Mouse (Mus musculus) layer of hippocampus, postnatal 25 days (tissue): Measurements from ENCODE around the gene Rad9a. TPM values are rescaled to one million over a fixed set of nuclear protein-coding genes. Genes with fewer than 3 reads are reported as not detected.

ENCODE experiments used
- DNase-seq, 2 experiments: peaks; one replicate each; pipeline ENCODE4 v3.0.0; 2022; ENCODE audit warnings: mixed read lengths in 2 of 2, low spot score in 1 of 2; ENCODE audit errors: extremely low spot score in 1 of 2
- total RNA-seq, 2 experiments: library from RNA; stranded (reverse); gene quantifications; 2 replicates each; pipeline ENCODE4 v1.2.3; 2021

Rad9a gene
- total RNA-seq, 2 experiments from 2014 or later = 7.4 to 8.2 TPM

DNA sequence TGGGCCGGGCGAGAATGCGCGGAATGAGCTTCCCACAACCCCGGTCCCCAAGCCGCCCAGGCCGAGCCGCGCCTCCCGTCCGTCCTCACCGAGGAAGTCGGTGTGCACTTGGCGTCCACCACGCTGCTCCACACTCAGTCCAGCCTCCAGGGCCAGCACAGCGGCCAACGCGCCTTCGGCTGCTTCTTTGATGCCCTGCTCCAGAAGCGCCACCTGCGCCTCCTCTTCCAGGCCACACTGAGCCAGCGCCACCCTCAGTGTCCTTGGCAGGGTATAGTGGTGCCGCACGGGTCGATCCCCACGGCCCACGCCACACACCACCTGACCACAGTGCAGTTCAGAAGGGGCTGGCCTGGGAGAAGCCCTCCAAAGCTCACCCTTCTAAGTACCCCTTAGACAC lies 31.7 kb downstream of the Rad9a start:
- no peak for DNase-seq

DNA sequence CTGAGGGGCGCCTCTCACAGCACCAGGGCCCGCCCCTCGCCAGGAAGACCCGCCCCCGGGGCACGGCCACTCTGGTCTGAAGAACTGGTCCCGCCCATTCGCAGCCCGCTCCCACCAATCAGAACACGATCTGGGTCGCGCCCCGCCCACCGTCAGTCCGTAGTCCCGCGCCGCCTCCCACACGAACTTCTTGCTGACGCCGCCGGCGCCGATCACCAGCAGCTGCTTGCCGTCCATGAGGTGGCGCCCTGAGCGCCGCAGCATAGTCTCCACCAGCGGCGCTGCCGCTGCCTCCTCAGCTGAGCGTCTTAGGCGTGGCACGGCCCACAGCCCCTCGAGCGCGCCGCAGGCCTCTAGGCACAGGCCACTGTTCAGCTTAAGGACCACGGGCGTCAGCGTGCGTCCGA lies 32.1 kb downstream of the Rad9a start:
- peak; percentile 97 to 98 for DNase-seq

GRCm38 (mm10) chr19:4166678-4167476 lies 34.6 kb downstream of the Rad9a start:
- DNase-seq = no peak

GRCm38 (mm10) chr19:4164721-4165120 lies 36.7 kb downstream of the Rad9a start:
- DNase-seq = no peak

DNA sequence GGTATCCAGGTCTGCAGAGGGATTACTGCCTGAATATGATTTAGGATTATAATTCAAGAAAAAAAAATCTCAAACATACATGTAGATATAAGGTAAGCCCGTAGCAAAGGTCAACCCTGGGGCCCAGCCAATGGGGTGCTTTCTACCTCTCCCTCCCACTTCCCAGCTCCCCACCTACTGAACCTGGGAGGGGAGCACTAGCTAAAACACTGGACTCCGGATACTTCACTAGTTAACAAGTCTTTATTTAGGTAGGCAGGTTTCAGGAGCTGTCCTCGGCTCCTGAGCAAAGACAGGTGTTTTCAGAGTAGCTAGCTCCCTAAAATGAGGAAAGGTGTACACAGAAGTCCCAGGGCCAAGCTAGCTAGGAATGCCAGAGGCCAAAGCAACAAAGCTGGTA lies 37.4 kb downstream of the Rad9a start:
- no peak for DNase-seq

GRCm38 (mm10) chr19:4163543-4163887 lies 37.9 kb downstream of the Rad9a start:
- no peak for DNase-seq

DNA sequence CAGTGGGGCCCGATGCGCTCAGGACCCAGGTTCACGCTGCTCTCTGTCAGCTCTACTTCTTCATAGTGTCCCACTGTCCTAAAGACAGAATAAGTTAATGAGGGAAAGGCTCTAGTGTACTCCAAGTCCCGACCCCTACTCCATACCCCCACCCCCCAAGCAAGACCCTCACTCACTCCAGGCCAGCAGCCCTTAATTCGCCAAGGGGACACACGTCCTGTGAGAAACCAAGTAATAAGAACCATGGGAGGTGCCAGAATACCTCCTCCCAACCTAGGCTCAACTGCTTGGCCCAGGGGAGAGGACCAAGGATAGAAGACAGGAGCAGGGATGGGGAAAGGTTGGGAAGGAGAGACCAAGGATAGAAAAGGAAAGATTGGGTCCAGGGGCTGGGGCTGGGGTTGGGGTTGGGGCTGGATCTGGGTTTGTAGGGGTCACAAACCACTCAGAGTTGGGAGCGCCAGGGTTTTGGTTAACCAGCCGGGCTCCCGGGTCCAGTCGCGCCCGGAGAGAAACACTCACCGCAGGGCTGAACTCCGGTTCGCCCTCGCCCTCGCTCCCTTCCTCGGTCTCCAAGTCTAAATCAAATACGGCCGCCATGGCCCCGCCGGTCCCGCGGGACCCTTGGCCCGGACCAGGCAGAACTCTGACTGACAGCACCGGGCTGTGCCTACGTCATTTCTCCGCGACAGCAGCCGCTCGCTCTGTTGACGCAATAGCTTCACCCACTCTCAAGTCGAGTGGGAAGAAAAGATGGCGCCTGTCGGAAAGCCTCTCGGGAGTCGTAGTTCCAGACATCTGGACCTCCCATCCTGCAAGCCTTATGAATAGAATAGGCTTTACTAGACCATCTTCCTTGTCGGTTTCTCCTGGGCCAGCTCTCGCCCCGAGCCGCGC lies 38.6 kb downstream of the Rad9a start, which contains the start of gene Rps6kb2:
Gene Rps6kb2, minus strand, starts transcription at position 709 of the 897 bp plus-strand sequence.
- peak; percentile 92 to 96 for DNase-seq

DNA sequence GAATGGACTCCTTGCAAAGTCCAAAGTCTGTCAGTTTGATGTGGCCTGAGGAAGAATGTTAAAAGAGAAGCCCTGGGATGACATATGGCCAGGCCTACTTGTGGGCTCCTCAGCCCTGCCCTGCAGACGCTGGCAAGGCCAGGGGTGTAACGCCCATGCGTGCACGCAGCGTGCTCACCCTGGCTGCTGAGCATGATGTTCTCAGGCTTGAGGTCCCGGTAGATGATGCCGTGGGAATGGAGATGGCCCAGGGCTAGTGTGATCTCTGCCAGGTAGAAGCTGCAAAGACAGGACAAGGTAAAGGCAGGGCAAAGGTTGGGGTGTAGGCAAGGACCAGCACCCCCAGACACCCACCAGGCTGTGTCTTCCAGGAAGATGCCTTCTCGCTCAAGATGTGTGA lies 42.4 kb downstream of the Rad9a start:
- DNase-seq = no peak

DNA sequence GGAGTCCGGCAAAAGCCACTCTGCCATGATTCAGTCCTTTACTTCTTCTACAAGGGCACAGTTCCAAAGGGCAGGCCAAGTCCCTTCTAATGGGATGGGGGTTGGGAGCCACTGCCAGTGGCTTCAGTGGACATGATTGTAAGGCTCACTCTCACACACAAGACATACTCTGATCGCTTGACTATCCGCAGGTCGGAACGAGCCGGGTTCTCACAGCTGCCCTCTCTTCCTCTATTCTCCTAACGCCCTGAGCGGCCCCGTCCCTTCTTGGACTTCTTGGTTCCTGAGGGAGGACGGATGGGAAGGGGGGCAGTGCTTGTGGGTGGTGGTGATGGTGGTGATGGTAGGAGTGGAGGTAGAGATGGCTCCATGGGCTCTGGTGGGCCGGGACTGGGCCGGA lies 44.7 kb downstream of the Rad9a start:
- DNase-seq = no peak

- no peak for DNase-seq
Observed at GRCm38 (mm10) chr19:4156073-4156579, 45.3 kb downstream of the Rad9a start.

- no peak for DNase-seq
Observed at GRCm38 (mm10) chr19:4155223-4156072, 46.0 kb downstream of the Rad9a start.

GRCm38 (mm10) chr19:4154437-4155222 lies 46.8 kb downstream of the Rad9a start:
- DNase-seq = no peak

GRCm38 (mm10) chr19:4153232-4153654 lies 48.2 kb downstream of the Rad9a start, which contains the start of gene Ptprcap:
Ptprcap (plus strand) TSS chr19:4153604.
- no peak for DNase-seq

- DNase-seq = no peak
Observed at GRCm38 (mm10) chr19:4152445-4153231, 48.8 kb downstream of the Rad9a start.

DNA sequence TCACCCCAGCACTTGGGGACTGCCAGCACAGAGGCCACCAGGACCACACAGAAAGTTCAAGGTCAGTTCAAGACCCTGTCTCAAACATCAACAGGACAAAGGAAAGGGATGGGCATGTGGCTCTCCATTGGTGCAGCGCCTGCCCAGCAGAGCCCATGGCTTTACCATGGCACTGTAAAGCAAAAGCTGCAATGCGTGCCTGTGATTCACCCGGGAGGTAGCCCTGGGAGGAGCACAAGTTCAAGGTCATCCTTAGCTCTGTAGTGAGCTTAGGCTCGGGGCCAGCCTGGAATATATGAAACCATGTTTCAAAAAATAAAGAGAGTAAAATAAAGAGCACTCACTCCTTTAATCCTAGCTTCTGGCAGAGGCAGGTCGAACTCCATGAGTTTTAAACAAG lies 49.6 kb downstream of the Rad9a start:
- no peak for DNase-seq

GRCm38 (mm10) chr19:4151488-4151860 lies 50.0 kb downstream of the Rad9a start:
- no peak for DNase-seq

GRCm38 (mm10) chr19:4150567-4151487 lies 50.6 kb downstream of the Rad9a start:
- no peak for DNase-seq
